Mouse (Mus musculus) E14TG2a.4 (cell line): ENCODE data around the gene Hdac11.

ENCODE experiments used
- CTCF ChIP-seq: conservative IDR thresholded peaks from 2 replicates; pipeline ENCODE4 v1.5.1; 2014; ENCODE audit warnings: low read length
- NANOG ChIP-seq: IDR thresholded peaks from 2 replicates; pipeline ENCODE4 v1.6.1; 2014; ENCODE audit warnings: borderline replicate concordance, low read length, mixed read lengths

DNA sequence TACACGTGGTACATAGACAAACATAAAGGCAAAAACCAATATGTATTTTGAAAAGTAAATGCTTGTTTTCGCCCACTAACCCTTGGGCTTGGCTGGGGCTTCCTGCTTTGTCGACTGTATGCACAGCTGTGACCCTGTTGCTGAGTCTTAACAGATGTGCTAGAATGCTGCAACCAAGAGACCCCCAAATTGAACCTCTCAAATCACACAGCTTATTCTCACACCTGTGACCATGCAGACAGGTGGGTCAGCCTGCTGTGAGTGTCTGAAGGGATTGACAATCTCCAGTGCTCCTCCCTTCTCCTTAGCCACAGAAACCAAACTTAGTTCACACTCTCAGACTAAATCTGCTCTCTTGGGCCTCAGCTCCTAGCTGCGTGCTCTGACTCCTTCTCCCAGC is 1.8 kb upstream of the Hdac11 start:
- TF ChIP-seq NANOG (no peak), CTCF (no peak)
